Mouse (Mus musculus): ENCODE results near the gene Ift57.

Ift57 gene

GRCm38 (mm10) chr16:49698620-49699525 lies at the start of gene Ift57:
TSS of gene Ift57 (plus strand) at chr16:49699233.
- peak; percentile 100 for DNase-seq (ENCODE audit: low spot score)

GRCm38 (mm10) chr16:49657182-49657581 lies 41.9 kb upstream of the Ift57 start:
- DNase-seq (ENCODE audit: low spot score), result no peak

GRCm38 (mm10) chr16:49658029-49658428 lies 41.0 kb upstream of the Ift57 start:
- DNase-seq (ENCODE audit: low spot score), result no peak

- DNase-seq (ENCODE audit: low spot score), result no peak
These were observed 39.9 kb upstream of the Ift57 start for GRCm38 (mm10) chr16:49659131-49659530.

- no peak for DNase-seq (ENCODE audit: low spot score)
These were observed 38.9 kb upstream of the Ift57 start for GRCm38 (mm10) chr16:49660111-49660510.

GRCm38 (mm10) chr16:49662201-49662600 lies 36.8 kb upstream of the Ift57 start:
- DNase-seq (ENCODE audit: low spot score), result no peak

GRCm38 (mm10) chr16:49664677-49665076 lies 34.4 kb upstream of the Ift57 start:
- no peak for DNase-seq (ENCODE audit: low spot score)

GRCm38 (mm10) chr16:49679666-49680065 lies 19.4 kb upstream of the Ift57 start:
- DNase-seq (ENCODE audit: low spot score), result no peak

GRCm38 (mm10) chr16:49684961-49685360 lies 14.1 kb upstream of the Ift57 start:
- no peak for DNase-seq (ENCODE audit: low spot score)

GRCm38 (mm10) chr16:49699821-49700220 lies 788 bp downstream of the Ift57 start:
- no peak for DNase-seq (ENCODE audit: low spot score)

- DNase-seq (ENCODE audit: low spot score), result no peak
These were observed 9.0 kb downstream of the Ift57 start for GRCm38 (mm10) chr16:49708074-49708473.

- no peak for DNase-seq (ENCODE audit: low spot score)
These were observed 11.2 kb downstream of the Ift57 start for GRCm38 (mm10) chr16:49710188-49710587.

- no peak for DNase-seq (ENCODE audit: low spot score)
These were observed 14.3 kb downstream of the Ift57 start for GRCm38 (mm10) chr16:49713302-49713701.

- no peak for DNase-seq (ENCODE audit: low spot score)
These were observed 21.6 kb downstream of the Ift57 start for GRCm38 (mm10) chr16:49720671-49721070.

GRCm38 (mm10) chr16:49721678-49722077 lies 22.6 kb downstream of the Ift57 start:
- no peak for DNase-seq (ENCODE audit: low spot score)

- no peak for DNase-seq (ENCODE audit: low spot score)
These were observed 24.2 kb downstream of the Ift57 start for GRCm38 (mm10) chr16:49723222-49723621.

GRCm38 (mm10) chr16:49724232-49724631 lies 25.2 kb downstream of the Ift57 start:
- no peak for DNase-seq (ENCODE audit: low spot score)

GRCm38 (mm10) chr16:49724931-49725330 lies 25.9 kb downstream of the Ift57 start:
- no peak for DNase-seq (ENCODE audit: low spot score)

GRCm38 (mm10) chr16:49725446-49725845 lies 26.4 kb downstream of the Ift57 start:
- DNase-seq (ENCODE audit: low spot score), result no peak

GRCm38 (mm10) chr16:49726216-49726615 lies 27.2 kb downstream of the Ift57 start:
- DNase-seq (ENCODE audit: low spot score), result no peak

GRCm38 (mm10) chr16:49726761-49727160 lies 27.7 kb downstream of the Ift57 start:
- no peak for DNase-seq (ENCODE audit: low spot score)

GRCm38 (mm10) chr16:49736536-49736935 lies 37.5 kb downstream of the Ift57 start:
- DNase-seq (ENCODE audit: low spot score), result no peak

GRCm38 (mm10) chr16:49747360-49747759 lies 48.3 kb downstream of the Ift57 start:
- DNase-seq (ENCODE audit: low spot score), result no peak

GRCm38 (mm10) chr16:49752906-49753305 lies 53.9 kb downstream of the Ift57 start:
- DNase-seq (ENCODE audit: low spot score), result no peak

Data from embryo, embryonic 10 days (tissue).